Mouse (Mus musculus) heart, adult 8-10 months (tissue): ENCODE results near the gene Ss18l2. TPM values are rescaled to one million over a fixed set of nuclear protein-coding genes. Genes with fewer than 3 reads are reported as not detected.

Experiments used
- DNase-seq: peaks from one replicate; pipeline ENCODE4 v3.0.0; 2022; ENCODE audit warnings: low spot score
- total RNA-seq, 4 experiments: library from RNA; stranded (reverse); gene quantifications; 2 replicates each; pipeline ENCODE4 v1.2.4; 2022

Gene Ss18l2
- total RNA-seq, 4 experiments from 2014 or later: 138 to 143 (median 139) TPM

- DNase-seq: no peak
These were observed 5.9 kb upstream of the Ss18l2 start for GRCm38 (mm10) chr9:121704261-121704645.

- peak; percentile 94 for DNase-seq
These were observed 5.2 kb upstream of the Ss18l2 start, which contains the start of gene Sec22c for GRCm38 (mm10) chr9:121704646-121705625. Sec22c (minus strand) TSS chr9:121705490.

- DNase-seq: no peak
These were observed 4.0 kb upstream of the Ss18l2 start for GRCm38 (mm10) chr9:121706029-121706675.

GRCm38 (mm10) chr9:121707801-121708200, 2.3 kb upstream of the Ss18l2 start:
- DNase-seq: no peak

GRCm38 (mm10) chr9:121708506-121709486, 1.3 kb upstream of the Ss18l2 start:
- DNase-seq: no peak

GRCm38 (mm10) chr9:121710584-121710975, 451 bp downstream of the Ss18l2 start:
- DNase-seq: no peak

- no peak for DNase-seq
These were observed 6.9 kb downstream of the Ss18l2 start for GRCm38 (mm10) chr9:121717048-121717447.

- DNase-seq: no peak
These were observed 8.1 kb downstream of the Ss18l2 start for GRCm38 (mm10) chr9:121718070-121718705.

GRCm38 (mm10) chr9:121718792-121719318, 8.7 kb downstream of the Ss18l2 start, which contains the start of gene Nktr:
Nktr (plus strand) TSS chr9:121719169.
- peak; percentile 96 for DNase-seq

- no peak for DNase-seq
These were observed 9.5 kb downstream of the Ss18l2 start for GRCm38 (mm10) chr9:121719347-121720331.

- no peak for DNase-seq
These were observed 30.4 kb downstream of the Ss18l2 start for GRCm38 (mm10) chr9:121740490-121740889.

- DNase-seq: no peak
These were observed 31.0 kb downstream of the Ss18l2 start for GRCm38 (mm10) chr9:121741168-121741567.

GRCm38 (mm10) chr9:121744051-121744450, 33.9 kb downstream of the Ss18l2 start:
- no peak for DNase-seq

- DNase-seq: no peak
These were observed 42.6 kb downstream of the Ss18l2 start for GRCm38 (mm10) chr9:121752774-121753173.

GRCm38 (mm10) chr9:121754624-121755023, 44.5 kb downstream of the Ss18l2 start:
- no peak for DNase-seq

GRCm38 (mm10) chr9:121756785-121757184, 46.7 kb downstream of the Ss18l2 start:
- no peak for DNase-seq

- no peak for DNase-seq
These were observed 47.3 kb downstream of the Ss18l2 start for GRCm38 (mm10) chr9:121757432-121757831.

- no peak for DNase-seq
These were observed 48.0 kb downstream of the Ss18l2 start for GRCm38 (mm10) chr9:121757835-121758814.
